Mouse (Mus musculus) layer of hippocampus, postnatal 10 days (tissue): Measurements from ENCODE around the gene Tnfrsf19. TPM values are rescaled to one million over a fixed set of nuclear protein-coding genes. Genes with fewer than 3 reads are reported as not detected.

Experiments used
- DNase-seq, 2 experiments: peaks; one replicate each; pipeline ENCODE4 v3.0.0; 2021; ENCODE audit warnings: low spot score in 2 of 2
- total RNA-seq, 2 experiments: library from RNA; stranded (reverse); gene quantifications; 2 replicates each; pipeline ENCODE4 v1.2.3; 2021

Tnfrsf19 gene
- total RNA-seq, 2 experiments from 2014 or later, result 75.9 to 87.9 TPM

DNA sequence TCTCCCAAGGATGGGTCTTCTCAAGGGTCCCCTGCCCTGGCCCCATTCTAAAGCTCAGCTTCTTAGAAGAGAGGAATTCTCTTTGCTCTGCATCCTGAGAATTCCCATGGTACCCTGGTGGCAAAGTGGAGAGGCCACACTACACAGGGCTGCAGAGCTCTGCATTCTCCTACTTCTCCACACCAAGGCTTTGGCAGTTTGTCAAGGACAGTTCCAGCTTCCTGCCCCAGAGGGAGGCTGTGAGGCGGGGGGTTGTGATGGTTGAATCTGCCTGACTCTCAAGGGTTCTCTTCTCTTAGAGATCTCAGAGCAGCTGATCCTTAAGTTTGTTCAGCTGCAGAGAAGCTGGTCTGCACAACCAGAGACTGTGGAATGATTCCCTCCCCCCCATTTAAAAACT lies 23.9 kb downstream of the Tnfrsf19 start:
- no peak for DNase-seq

DNA sequence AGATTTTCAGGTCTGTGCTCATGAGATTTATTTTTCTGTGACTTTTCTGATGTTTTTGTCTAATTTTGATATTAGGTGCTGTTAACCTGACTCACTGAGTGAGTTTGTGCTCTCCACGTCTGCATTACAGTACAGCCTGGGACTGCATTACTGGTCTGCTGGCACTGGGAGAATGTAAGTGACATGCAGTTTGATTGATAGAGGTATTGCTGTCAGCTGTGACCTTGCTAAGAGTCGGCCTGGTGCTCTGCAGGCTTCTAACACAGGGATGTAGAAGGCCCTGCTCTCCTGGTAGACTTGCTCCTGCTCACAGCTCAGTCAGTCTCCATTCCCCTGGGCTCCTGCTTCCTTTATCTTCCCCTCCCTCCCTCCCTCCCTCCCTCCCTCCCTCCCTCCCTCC lies 25.3 kb downstream of the Tnfrsf19 start:
- no peak for DNase-seq

DNA sequence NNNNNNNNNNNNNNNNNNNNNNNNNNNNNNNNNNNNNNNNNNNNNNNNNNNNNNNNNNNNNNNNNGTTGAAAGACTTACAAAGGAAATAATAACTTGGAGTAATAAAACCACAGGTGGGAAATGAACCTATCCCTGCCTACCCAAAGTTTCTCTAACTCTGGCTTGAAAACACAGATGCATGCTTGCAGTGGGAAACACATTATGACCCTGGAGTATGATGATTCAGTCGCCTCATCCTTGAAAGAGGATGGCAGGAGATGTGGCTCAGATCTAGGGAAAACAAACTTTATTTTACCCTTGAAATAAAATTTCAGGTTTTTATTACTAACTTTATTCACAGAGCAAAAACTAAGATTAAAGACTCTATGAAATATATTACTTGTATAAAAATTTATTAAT lies 26.4 kb downstream of the Tnfrsf19 start:
- no peak for DNase-seq

DNA sequence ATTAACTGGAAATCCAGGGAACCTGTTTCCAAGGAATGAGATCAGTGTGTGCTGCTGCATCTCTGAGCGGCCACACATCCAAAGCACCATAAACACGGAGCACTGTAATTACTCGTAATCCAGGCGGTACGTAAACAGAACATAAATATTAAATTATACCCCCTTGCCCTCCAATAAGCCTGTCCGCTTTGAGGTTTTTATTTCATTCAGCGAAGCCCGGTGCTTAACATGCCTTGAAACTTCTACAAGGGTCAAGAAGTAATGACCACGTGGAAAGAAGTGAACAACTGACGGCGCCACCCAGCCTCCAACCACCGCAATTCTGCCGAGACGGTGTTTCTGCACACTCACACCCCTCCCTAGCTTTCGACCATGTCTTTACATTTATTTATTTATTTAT lies 31.7 kb downstream of the Tnfrsf19 start:
- no peak for DNase-seq

DNA sequence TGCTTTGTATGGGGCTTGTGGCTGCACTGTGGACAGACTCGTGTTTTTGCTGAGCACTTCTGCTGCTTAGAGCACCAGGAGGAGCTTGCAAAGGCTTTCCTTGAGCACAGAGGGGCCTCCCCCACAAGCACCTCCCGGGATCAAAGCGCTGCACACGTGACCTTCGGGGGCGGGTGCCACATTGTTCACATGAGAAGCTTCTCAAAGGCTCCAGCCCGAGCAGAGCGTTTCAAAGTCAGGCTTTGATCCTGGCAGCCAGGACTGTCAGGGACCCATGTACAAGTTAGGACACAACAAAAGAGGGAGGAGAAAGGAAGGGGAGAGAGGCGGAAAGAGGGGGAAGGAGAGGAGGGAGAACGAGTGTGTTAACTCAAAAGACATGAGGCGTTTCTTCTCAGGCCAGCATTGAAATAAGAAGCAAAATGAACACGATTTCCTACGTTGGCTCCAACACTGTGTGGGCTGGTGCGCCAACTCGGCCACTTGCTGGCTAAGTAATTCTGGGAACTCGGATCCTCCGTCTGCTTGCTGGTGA lies 33.8 kb downstream of the Tnfrsf19 start:
- peak; percentile 54 to 64 for DNase-seq

DNA sequence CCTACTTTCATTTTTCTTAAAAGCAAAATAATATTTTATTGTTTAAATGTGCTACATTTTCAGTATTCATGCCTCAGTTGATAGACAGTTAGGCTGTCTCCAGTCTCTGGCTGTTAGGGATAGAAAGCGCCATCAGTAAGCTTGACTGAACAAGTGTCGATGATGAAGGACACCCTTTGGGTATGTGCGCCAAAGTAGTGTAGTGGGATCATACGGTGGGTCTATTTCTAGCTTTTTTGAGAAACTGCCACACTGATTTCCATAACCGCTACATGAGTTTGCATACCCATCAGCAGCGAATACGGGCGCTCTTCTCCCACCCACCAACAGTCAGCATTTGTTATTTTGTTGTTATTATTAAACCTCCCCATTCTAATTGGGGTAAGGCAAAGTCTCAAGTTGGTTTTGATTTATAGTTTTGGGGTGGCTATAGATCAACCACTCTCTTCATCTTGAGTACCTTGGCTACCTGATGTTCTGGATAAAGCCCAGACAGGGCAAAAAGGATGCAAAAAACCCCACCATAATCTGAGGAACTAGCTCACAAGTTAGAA lies 34.6 kb downstream of the Tnfrsf19 start:
- no peak for DNase-seq

DNA sequence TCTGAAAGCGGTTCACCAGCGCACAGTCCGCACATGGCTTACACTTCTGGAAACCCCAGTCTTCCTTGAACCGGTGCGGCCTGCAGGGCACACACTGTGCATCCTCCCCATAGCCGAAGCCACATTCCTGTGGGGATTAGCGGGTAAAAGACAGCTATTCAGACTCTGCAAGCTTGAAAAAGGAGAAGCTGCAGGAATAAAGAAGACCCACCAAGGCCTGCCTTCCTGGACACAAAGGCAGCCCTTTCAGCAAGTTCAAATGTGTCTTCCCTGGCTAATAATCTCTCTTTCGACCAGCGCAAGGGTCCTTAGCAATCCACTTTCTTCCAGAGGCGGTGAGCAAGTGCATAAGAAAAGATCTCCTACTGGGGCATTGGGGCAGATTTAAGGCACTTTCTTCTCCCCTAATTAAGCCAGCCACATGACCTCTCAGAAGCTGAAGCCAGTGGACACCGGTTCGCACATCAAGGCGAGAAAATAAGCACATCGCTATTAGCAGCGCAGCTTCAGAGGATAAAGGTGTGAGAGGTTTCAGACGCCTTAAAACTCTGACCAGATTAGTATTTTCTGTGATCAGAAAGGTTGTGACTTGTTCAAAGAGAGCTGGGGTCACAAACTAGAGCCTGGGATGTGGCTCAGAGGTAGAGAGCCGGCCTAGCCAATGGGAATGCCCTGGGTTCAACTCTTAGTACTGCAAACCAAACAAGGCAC lies 41.0 kb downstream of the Tnfrsf19 start:
- no peak for DNase-seq

DNA sequence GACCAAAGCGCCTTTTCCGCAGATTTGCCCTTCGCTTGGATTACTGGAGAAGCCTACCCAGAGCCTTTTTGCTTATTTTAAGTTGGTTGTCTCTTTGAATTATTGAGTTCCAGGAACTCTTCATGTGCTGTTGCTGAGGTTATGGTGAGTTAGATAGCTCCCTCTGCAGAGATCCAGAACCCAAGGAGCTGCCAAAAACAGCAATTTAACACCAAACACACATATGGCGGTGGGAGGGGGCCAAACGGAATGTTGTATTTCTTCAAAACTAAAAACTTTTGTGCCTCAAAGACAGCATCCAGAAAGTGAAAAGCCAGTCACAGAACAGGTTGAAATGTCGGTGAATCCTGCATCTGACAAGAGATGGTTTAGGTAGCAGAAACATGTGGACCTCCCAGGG lies 42.6 kb downstream of the Tnfrsf19 start:
- no peak for DNase-seq

DNA sequence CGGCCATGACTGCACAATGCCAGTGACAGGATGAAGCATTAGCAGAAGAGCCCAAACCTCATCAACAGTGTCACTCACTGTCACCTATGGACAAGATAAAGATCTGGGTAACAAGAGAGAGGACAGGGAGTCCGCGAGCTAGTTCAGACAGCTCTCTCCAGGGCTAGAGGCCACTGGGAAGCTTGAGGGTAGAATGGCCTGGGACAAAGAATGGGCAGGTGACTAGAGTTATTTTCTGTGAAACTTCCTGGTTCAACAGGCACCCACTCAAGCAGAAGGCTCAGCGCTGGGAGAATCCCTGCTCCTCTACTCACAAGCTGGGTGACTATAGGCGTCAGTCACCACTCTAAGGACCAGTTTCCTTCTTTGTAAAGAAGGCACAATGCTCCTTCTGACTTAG lies 46.2 kb downstream of the Tnfrsf19 start:
- DNase-seq, result no peak

DNA sequence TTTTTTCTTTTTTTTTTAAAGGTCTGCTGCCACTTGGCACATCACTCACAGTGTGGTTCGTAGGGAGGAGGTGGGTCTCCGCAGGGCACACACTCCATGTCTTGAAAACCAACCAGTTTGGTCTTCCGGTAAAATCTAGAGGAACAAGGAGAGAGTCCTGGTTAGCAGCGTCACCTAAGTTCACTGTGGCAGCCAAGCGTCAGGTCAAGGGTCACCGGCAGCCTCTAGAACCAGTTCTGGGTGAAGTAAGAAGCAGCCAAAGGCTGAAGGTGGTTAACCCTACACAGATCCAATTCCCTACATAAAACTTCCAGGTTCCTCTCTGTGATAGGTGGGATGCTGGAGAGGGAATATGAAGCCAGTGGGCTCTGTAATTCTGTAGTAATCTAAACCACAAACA lies 49.7 kb downstream of the Tnfrsf19 start:
- no peak for DNase-seq

DNA sequence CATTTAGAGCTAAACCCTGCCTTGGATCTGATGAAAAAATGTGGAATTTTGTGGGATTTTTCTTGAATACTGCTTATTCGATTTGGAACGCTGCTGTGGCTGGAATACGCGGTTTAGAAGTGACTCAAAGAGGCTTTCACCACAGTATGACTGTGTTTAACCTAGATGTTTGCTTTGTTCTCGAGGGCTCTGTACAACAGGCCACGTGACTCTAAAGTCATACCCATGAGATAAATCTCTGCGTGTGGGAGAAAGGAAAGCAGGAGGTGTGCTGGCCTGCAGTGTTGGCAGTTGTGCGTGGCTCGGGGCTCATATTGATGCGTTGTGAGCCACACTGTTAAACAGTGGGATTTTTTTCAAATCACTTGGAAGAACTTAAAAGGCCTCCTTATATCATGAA lies 52.8 kb downstream of the Tnfrsf19 start:
- no peak for DNase-seq

DNA sequence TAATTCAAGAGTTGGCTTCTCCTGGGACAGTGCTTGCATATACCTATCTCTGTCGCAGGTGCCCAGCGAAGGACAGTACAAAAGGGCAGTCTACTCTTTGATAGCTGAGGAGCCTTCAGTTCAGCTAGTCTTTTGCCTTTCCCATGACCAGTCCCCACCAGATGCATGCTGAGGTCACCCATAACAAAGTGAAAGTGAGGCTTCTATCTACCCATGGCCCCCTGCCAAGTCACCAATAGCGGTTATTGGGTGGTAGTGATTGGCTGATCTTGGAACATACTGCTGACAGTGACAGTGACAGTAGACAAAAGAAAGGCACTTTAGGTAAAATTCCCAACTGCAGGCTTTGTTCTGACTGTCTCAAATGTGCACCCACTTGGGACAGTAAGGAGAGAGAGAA lies 53.2 kb downstream of the Tnfrsf19 start:
- no peak for DNase-seq

DNA sequence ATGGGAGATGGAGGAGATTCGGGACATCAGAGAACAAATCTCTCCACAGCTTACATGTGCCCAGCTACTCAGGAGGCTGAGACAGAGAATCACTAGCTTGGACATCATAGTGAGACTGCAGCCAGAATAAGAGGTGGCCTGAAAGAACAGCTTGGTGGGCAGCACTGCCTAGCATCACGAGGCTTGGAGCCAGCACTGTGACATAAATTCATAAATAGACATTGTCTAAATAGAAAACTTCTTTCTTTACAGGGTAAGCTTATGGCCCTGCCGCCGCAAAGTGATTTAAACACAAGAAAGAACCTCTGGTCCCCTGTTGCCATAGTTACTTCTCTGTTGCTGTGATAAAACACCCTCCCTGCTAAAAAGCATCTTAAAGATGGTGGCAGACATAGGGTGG lies 54.1 kb downstream of the Tnfrsf19 start:
- DNase-seq, result no peak

DNA sequence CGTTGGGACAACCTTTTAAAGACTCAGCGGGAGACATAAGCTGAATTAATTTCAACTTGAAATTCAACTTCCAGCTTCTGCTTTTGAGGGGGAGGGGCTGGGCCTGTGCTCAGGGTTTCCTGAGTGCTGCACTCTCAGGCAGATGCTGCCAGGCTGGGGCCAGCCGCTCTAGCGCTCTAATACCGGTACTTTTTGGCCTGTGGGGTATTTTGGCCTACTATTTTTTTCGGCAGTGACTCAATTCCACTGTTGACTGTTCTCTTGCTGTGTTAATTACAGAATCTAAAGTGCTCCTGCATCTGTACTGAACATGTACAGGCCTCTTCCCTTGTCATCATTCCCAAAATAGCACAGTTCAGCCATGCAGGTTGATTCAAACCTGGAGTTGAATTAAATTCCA lies 58.1 kb downstream of the Tnfrsf19 start:
- no peak for DNase-seq

DNA sequence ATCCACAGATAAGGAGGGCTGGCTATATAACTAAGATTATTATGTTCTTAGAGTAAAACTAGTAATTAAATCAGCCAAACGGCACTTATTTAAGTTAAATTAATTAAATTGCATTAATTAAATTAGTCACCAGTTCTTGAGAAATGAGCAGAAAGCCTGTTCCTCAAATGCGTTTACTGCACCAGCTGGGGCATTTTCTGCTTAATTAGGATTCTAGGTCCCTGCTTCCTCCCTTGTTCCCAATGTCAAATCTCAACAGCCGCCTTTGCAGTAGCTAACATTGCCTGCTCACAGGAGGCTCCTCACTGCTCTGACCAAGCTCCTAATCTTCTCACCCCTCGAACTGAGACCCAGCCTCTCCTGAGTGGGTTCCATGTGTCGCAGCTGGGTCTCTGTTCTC lies 59.4 kb downstream of the Tnfrsf19 start:
- no peak for DNase-seq

DNA sequence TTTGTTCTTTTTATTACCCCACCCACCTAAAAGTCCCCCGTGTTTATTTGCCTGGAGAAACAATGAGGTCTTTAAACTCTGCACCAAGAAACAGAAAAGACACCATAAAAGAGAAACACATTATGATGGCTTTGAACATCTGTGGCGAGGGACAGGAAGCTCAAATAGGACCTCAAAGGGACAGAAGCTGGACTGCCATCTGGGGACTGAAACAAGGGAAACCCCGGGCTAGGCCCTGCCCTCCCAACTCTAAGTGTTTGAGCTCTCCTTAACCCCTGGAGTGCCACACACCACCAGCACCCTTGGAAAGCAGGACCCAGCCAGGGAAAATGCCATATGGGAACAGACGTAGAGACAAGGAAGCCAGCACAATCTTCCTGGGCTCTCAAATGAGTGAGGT lies 61.2 kb downstream of the Tnfrsf19 start:
- no peak for DNase-seq

DNA sequence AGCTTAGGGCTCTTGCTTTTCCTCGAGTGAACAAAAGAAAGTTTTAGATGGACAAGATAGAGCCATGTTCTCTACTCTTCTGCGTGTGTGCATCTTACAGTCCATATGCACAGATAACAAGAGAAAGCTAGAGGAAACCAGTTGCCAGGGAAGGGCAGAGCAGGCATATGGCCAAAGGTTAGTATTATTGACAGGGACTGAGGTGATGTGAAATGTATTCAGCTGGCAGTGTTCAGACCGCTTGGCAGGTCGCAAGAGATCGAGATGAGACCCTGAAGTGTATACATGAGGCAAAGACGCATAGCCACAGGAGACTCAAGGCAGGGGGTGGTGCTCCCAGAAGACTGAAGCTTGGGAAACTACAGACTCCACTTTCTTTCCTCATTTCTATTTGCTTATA lies 62.0 kb downstream of the Tnfrsf19 start:
- no peak for DNase-seq

DNA sequence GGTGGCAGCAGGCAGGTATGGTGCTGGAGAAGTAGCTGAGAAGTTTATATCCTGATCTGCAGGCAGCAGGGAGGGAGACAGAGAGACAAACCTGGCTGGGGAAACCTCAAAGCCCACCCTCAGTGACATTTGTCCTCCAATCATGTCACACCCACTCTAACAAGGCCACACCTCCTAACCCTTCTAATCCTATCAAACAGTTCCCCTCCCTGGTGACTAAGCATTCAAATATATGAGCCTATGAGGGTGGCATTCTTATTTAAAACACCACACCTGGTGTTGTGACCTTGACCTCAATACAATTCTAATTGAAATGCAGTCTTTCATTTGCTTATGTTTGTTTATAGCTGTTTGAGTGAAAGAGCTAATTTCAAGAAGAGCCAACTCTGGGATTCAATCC lies 64.2 kb downstream of the Tnfrsf19 start:
- no peak for DNase-seq

DNA sequence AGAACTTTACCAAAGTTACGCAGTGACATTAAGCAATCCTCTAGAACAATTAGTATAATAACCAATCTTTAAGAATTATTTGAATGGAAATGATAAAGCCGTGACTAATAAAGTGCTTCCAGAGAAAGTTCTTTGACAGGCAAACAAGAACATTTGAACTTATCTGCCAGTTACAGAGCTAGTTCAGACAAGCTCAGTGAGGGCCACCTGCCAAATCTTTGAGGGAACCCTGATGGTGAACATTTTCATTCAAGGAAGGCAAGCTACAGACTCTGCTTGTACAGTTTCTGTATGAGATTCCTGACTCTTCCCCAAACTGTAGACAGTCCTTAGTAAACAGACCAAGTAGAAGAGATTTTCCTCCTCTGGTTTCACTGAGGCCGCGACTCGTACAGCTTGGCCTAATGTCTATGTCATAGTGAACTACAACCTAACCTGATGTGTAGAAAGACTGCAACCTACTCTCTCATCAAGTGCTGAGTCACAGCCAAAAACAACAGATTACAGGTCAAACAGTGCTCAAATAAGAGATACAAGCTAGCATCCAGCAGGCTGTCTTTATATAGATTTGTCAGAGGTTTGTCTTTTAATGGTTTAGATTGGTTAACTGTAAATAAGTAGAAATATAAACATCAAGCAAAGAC lies 65.9 kb downstream of the Tnfrsf19 start:
- DNase-seq, result no peak

DNA sequence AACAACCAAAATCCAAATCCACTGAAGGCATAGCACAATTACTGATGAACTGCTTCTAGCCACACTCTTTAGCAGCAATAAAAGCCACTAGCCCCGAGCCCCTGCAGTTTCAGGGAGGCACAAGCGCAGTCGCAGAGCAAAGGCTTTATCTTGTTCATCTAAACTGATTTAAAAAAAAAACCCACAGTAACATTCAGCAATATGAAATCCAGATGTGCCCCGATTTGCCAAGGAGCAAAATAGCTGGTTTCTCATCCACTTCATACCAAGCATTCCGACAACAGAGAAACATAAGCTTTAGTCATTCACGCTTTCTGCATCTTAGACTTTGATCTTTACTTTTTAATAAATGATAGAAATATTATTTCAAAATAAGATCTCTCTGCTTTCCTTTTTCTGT lies 68.2 kb downstream of the Tnfrsf19 start:
- no peak for DNase-seq

DNA sequence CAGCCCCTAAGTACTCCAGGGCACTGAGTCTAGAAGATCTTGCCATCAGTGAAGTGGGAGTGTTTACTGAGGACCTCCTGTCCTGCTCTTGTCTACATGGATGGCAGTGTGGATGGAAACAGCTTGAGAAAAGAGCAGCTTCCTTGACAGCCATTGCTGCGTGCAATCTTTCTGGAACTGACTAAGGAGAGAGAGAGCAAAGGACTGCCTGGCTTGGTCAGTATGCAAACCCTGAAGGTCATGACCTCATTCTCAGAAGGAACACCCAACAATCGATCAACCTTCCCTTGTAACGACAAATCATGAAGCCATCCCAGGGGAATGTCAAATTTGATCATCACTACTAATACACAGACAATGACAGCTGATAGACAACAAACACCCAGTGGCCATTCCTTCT lies 70.1 kb downstream of the Tnfrsf19 start:
- DNase-seq, result no peak

DNA sequence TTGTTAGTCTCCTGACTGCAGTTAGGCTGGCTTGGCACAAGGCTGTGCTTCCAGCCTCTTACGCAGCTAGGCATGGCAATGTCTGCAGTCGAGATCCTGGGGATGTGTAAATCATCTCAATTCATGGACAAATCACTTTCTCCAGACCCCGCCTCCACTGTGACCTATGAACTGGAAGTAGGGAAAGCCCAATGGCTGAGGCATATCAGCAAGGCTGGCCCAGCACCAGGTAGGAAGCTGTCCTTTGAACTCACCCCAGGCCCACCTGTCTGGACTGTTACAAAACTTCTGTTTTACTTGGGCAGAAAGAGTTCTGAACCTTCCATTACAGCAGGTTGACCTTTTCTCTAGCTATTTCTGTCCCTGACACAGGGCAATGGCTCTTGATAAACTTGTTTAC lies 70.6 kb downstream of the Tnfrsf19 start:
- no peak for DNase-seq

DNA sequence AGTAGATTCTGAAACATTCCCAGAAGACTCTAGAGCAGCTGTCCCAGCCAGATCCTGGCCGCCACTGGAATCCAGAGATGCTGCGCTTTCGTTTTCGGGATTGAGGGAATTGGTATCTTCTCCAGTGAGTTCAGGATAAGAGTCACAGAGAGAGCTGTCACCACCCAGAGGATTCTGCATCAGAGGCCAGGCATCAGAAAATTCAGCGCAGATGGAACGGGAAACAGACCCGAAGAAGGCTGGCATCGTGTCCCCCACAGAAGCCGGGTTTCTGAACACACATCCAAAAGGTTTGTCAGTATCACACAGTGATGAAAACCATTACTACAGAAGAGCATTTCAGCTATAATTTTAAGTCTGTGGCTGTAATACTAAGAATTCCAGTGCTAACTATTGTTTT lies 75.3 kb downstream of the Tnfrsf19 start:
- peak; percentile 27 to 45 for DNase-seq
